Mouse (Mus musculus) lung, embryonic 15.5 days (tissue): ENCODE measurements around the gene Kpnb1. TPM values are rescaled to one million over a fixed set of nuclear protein-coding genes. Genes with fewer than 3 reads are reported as not detected.
A peak's percentile ranks its signal among the peaks of the same experiment; 100 is the strongest.

ENCODE experiments used
- ATAC-seq: fragments of 200-750 bp; cut with Nextera tagmentation; 2 replicates; pipeline ENCODE4 v1.8.0; 2017; ENCODE audit warnings: moderate number of reproducible peaks, borderline replicate concordance; ENCODE audit not compliant: low FRiP score, low TSS enrichment; ENCODE audit errors: extremely low read depth
- H3K27ac ChIP-seq: fragments of 300-500 bp; sonication (generic); 2 replicates; pipeline ENCODE4 v1.5.1; 2015; ENCODE audit warnings: moderate library complexity, mild to moderate bottlenecking, inconsistent platforms
- H3K27me3 ChIP-seq: fragments of 300-500 bp; sonication (generic); 2 replicates; pipeline ENCODE4 v1.6.1; 2015; ENCODE audit warnings: inconsistent platforms
- H3K36me3 ChIP-seq: fragments of 300-500 bp; sonication (generic); 2 replicates; pipeline ENCODE4 v1.6.1; 2015; ENCODE audit warnings: inconsistent platforms
- H3K4me1 ChIP-seq: fragments of 300-500 bp; sonication (generic); 2 replicates; pipeline ENCODE4 v1.6.1; 2015; ENCODE audit warnings: inconsistent platforms
- H3K4me2 ChIP-seq: fragments of 300-500 bp; sonication (generic); 2 replicates; pipeline ENCODE4 v1.6.1; 2015; ENCODE audit warnings: inconsistent platforms, mild to moderate bottlenecking, moderate library complexity
- H3K4me3 ChIP-seq: fragments of 300-500 bp; sonication (generic); 2 replicates; pipeline ENCODE4 v1.5.1; 2015; ENCODE audit warnings: mild to moderate bottlenecking, inconsistent platforms
- H3K9ac ChIP-seq: fragments of 300-500 bp; sonication (generic); 2 replicates; pipeline ENCODE4 v1.6.1; 2015; ENCODE audit warnings: inconsistent platforms
- H3K9me3 ChIP-seq: fragments of 300-500 bp; sonication (generic); 2 replicates; pipeline ENCODE4 v1.6.1; 2016; ENCODE audit warnings: inconsistent platforms
- WGBS: fragments of 180-500 bp; shearing (Covaris S2); methylation state at CpG from one replicate; pipeline ENCODE4 v1.1.7; 2015; 5-methylcytosine and 5-hydroxymethylcytosine counted together
- polyA plus RNA-seq: library from polyadenylated mRNA; unstranded; fragments of >200 nt; fragmentation: Nextera tagmentation; extraction: Ambion mirVana; gene quantifications from 2 replicates; pipeline ENCODE4 v1.2.1, GENCODE M21; 2015

Kpnb1 gene
- polyA plus RNA-seq = 50.5 and 52.5 TPM in 2 replicates

GRCm38 (mm10) chr11:97187764-97188642 is at the start of gene Kpnb1:
Kpnb1 (minus strand) TSS chr11:97187881.
- WGBS = under 1% methylated on average over 93 of the region's 101 CpGs
- H3K9ac ChIP-seq = peak within 1 kb of the TSS; percentile 93
- peaks cover 39% of the 10 kb centered on the region for H3K36me3 ChIP-seq
- peak; percentile 96 for ATAC-seq
- no peaks in the 10 kb centered on the region for H3K27me3 ChIP-seq
- peaks cover 40% of the 10 kb centered on the region for H3K4me1 ChIP-seq
- H3K9me3 ChIP-seq = no peaks in the 10 kb centered on the region
- H3K4me3 ChIP-seq = peak within 1 kb of the TSS; percentile 91
- H3K4me2 ChIP-seq = peak within 1 kb of the TSS; percentile 87
- H3K27ac ChIP-seq = peak within 1 kb of the TSS; percentile 98

DNA sequence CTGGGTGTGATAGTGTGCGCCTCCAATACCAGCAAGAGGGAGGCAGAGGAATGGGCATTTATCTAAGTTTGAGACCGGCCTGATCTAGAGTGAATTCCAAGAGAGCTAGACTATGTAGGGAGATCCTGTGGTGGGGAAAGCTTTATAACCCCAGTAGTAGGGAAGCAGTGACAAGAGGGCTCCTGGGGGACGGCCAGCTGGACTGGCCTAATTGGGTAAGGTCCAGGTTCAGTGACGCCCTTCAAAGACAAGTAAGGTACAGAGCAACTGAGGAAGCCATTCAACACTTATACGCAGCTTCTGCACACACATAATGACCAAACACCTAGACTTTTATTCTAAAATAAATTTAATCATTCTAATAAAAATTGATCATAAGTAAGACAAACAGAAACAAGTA is 44.8 kb upstream of the Kpnb1 start:
- no peak overlapping the region for H3K9ac ChIP-seq
- ATAC-seq = no peak
- no peak overlapping the region for H3K4me2 ChIP-seq
- no peak overlapping the region for H3K27ac ChIP-seq
- H3K4me1 ChIP-seq = no peaks in the 10 kb centered on the region
- WGBS = 93% methylated on average over 5 of the region's 5 CpGs
- H3K4me3 ChIP-seq = no peak overlapping the region
- peaks cover 57% of the 10 kb centered on the region for H3K36me3 ChIP-seq
- no peaks in the 10 kb centered on the region for H3K9me3 ChIP-seq
- H3K27me3 ChIP-seq = no peaks in the 10 kb centered on the region

- H3K4me3 ChIP-seq = no peak overlapping the region
- no peaks in the 10 kb centered on the region for H3K27me3 ChIP-seq
- 86% methylated on average over 2 of the region's 2 CpGs for WGBS
- H3K36me3 ChIP-seq = peaks cover 60% of the 10 kb centered on the region
- H3K9me3 ChIP-seq = no peaks in the 10 kb centered on the region
- no peak overlapping the region for H3K4me2 ChIP-seq
- no peak overlapping the region for H3K27ac ChIP-seq
- H3K9ac ChIP-seq = no peak overlapping the region
- no peak for ATAC-seq
- no peaks in the 10 kb centered on the region for H3K4me1 ChIP-seq
Observed at GRCm38 (mm10) chr11:97229396-97229795, 41.7 kb upstream of the Kpnb1 start.

DNA sequence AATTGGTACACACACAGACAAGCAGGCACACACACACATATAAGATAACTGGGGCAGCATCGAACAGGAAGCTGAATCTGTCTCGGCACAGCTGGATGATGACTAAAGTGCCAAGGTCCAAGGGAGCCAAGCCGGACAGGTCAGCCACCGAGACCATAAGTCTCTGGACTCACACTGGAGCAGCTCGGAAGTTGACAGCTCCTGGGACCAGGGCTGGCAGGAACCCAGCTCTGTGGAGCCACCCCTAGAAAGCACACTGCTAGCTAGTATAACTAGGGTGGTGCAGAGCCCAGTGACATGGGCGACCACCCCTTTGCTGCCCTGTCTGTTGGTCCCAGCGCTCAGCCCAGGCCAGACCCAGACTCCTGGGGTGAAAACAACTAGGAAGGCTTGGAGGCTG is 41.3 kb upstream of the Kpnb1 start:
- WGBS = 85% methylated on average over 7 of the region's 7 CpGs
- H3K9me3 ChIP-seq = no peaks in the 10 kb centered on the region
- no peak overlapping the region for H3K4me3 ChIP-seq
- H3K4me2 ChIP-seq = no peak overlapping the region
- H3K27ac ChIP-seq = no peak overlapping the region
- no peak for ATAC-seq
- H3K27me3 ChIP-seq = no peaks in the 10 kb centered on the region
- H3K9ac ChIP-seq = no peak overlapping the region
- H3K4me1 ChIP-seq = no peaks in the 10 kb centered on the region
- peaks cover 58% of the 10 kb centered on the region for H3K36me3 ChIP-seq

GRCm38 (mm10) chr11:97226131-97226530 is 38.5 kb upstream of the Kpnb1 start:
- Histone ChIP-seq H3K36me3 (peaks cover 66% of the 10 kb centered on the region), H3K4me1 (no peaks in the 10 kb centered on the region), H3K4me2 (no peak overlapping the region), H3K9me3 (no peaks in the 10 kb centered on the region), H3K27me3 (no peaks in the 10 kb centered on the region), H3K9ac (no peak overlapping the region), H3K4me3 (no peak overlapping the region), H3K27ac (no peak overlapping the region)
- 100% methylated on average over 1 of the region's 1 CpGs for WGBS
- ATAC-seq = no peak

- Histone ChIP-seq H3K4me1 (no peaks in the 10 kb centered on the region), H3K4me2 (no peak overlapping the region), H3K9ac (no peak overlapping the region), H3K4me3 (no peak overlapping the region), H3K27ac (no peak overlapping the region), H3K9me3 (no peaks in the 10 kb centered on the region), H3K27me3 (no peaks in the 10 kb centered on the region), H3K36me3 (peaks cover 67% of the 10 kb centered on the region)
- whole genome bisulfite sequencing = 66% methylated on average over 3 of the region's 3 CpGs
- no peak for ATAC-seq
Observed at GRCm38 (mm10) chr11:97223485-97223884, 35.8 kb upstream of the Kpnb1 start.

DNA sequence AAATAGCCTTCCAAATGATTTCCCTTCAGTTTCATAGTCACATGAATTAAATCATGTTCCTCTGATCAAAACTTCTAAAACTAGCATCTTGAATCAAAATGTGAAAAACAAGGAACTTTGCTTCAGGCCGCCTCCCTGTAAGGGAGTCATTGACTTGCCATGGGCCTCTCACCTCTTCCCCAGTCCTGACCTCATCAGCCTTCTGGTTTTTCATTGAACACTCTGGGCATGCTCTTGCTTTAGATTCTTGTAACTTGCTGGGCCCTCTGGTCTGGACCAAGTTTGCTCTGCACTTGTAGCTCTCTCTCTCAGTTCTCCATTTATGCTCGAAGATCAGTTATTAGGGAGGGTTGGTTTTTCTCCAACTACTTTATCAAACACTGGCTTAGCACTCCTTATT is 33.9 kb upstream of the Kpnb1 start:
- H3K36me3 ChIP-seq = peaks cover 70% of the 10 kb centered on the region
- no peak overlapping the region for H3K4me3 ChIP-seq
- no peak overlapping the region for H3K27ac ChIP-seq
- H3K4me2 ChIP-seq = no peak overlapping the region
- ATAC-seq = no peak
- WGBS = 92% methylated on average over 2 of the region's 2 CpGs
- H3K4me1 ChIP-seq = no peaks in the 10 kb centered on the region
- no peaks in the 10 kb centered on the region for H3K27me3 ChIP-seq
- no peak overlapping the region for H3K9ac ChIP-seq
- no peaks in the 10 kb centered on the region for H3K9me3 ChIP-seq

DNA sequence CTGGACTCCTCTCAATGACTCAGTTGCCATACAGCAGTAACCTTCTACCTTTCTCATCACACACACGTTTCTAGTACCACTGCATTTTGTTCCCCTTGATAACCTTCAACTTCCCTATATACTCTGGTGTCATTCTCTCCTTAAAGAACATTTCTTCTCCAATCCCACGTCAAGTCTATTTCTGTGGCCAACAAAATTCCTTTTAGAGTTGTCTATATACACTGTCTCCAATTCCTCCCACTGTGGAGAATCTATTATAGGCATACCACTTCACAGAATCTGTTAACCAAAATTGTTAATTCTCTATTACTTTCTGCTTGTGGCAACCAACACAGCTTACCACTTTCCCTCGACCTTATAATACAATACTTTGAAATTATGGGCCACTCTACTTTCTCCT is 32.5 kb upstream of the Kpnb1 start:
- Histone ChIP-seq H3K4me2 (no peak overlapping the region), H3K4me3 (no peak overlapping the region), H3K27ac (no peak overlapping the region), H3K9ac (no peak overlapping the region), H3K9me3 (no peaks in the 10 kb centered on the region), H3K27me3 (no peaks in the 10 kb centered on the region), H3K36me3 (peaks cover 75% of the 10 kb centered on the region), H3K4me1 (no peaks in the 10 kb centered on the region)
- 74% methylated on average over 3 of the region's 3 CpGs for WGBS
- no peak for ATAC-seq

GRCm38 (mm10) chr11:97214411-97214810 is 26.7 kb upstream of the Kpnb1 start:
- no peak overlapping the region for H3K4me2 ChIP-seq
- no peaks in the 10 kb centered on the region for H3K27me3 ChIP-seq
- H3K9ac ChIP-seq = no peak overlapping the region
- peaks cover 83% of the 10 kb centered on the region for H3K36me3 ChIP-seq
- H3K9me3 ChIP-seq = no peaks in the 10 kb centered on the region
- no peak overlapping the region for H3K4me3 ChIP-seq
- no peak overlapping the region for H3K27ac ChIP-seq
- 89% methylated on average over 5 of the region's 5 CpGs for WGBS
- no peaks in the 10 kb centered on the region for H3K4me1 ChIP-seq
- ATAC-seq = no peak

GRCm38 (mm10) chr11:97210728-97211400 is 23.2 kb upstream of the Kpnb1 start:
- Histone ChIP-seq H3K4me3 (no peak overlapping the region), H3K36me3 (peaks cover 82% of the 10 kb centered on the region), H3K27me3 (no peaks in the 10 kb centered on the region), H3K9me3 (no peaks in the 10 kb centered on the region), H3K4me2 (no peak overlapping the region), H3K27ac (no peak overlapping the region), H3K9ac (no peak overlapping the region), H3K4me1 (no peaks in the 10 kb centered on the region)
- WGBS = 83% methylated on average over 9 of the region's 9 CpGs
- no peak for ATAC-seq

- Histone ChIP-seq H3K9me3 (no peaks in the 10 kb centered on the region), H3K4me3 (no peak overlapping the region), H3K9ac (no peak overlapping the region), H3K4me2 (no peak overlapping the region), H3K27ac (no peak overlapping the region), H3K36me3 (peaks cover 47% of the 10 kb centered on the region), H3K4me1 (no peaks in the 10 kb centered on the region), H3K27me3 (no peaks in the 10 kb centered on the region)
- ATAC-seq = no peak
- 71% methylated on average over 8 of the region's 8 CpGs for WGBS
Observed at GRCm38 (mm10) chr11:97207011-97207422, 19.3 kb upstream of the Kpnb1 start.

GRCm38 (mm10) chr11:97199519-97199918 is 11.8 kb upstream of the Kpnb1 start:
- H3K9ac ChIP-seq = no peak overlapping the region
- H3K9me3 ChIP-seq = no peaks in the 10 kb centered on the region
- H3K4me3 ChIP-seq = no peak overlapping the region
- no peak overlapping the region for H3K4me2 ChIP-seq
- H3K36me3 ChIP-seq = no peaks in the 10 kb centered on the region
- 72% methylated on average over 6 of the region's 6 CpGs for WGBS
- no peaks in the 10 kb centered on the region for H3K27me3 ChIP-seq
- H3K27ac ChIP-seq = no peak overlapping the region
- no peaks in the 10 kb centered on the region for H3K4me1 ChIP-seq
- no peak for ATAC-seq
